8 mouse cellular contexts compared by ENCODE assay signal in genomic region chr4:95008175-95009057, GRCm38 (mm10). TPM values are rescaled to one million over a fixed set of nuclear protein-coding genes. Genes with fewer than 3 reads are reported as not detected.
A peak's percentile ranks its signal among the peaks of the same experiment; 100 is the strongest.
DNase-seq lines count a peak whose midpoint lies in the region; ATAC-seq and TF ChIP-seq lines count a peak whose summit lies in the region.

No protein-coding gene starts in this region.

- no peak for TF ChIP-seq POLR2A in liver, adult 2 months (IDR thresholded peaks at IDR 0.05; ENCODE audit: extremely low read depth, insufficient read depth, low read length)

- TF ChIP-seq CTCF in liver, adult 2 months (IDR thresholded peaks at IDR 0.05; ENCODE audit: low read depth, low read length), result peak; percentile 75

- no peak overlapping the region for H3K4me3 ChIP-seq in kidney, embryonic 16.5 days (ENCODE audit: low read length)
- no peak overlapping the region for H3K4me3 ChIP-seq in liver, adult 2 months (ENCODE audit: insufficient read depth, low read depth, low read length)

- no peak overlapping the region for H3K9ac ChIP-seq in kidney, embryonic 16.5 days (replicated peaks; ENCODE audit: low read length)
- no peak overlapping the region for H3K9ac ChIP-seq in liver, adult 2 months (ENCODE audit: low read depth, low read length)

- WGBS in kidney, embryonic 16.5 days, result 43% methylated on average over 13 of the region's 13 CpGs
- 42% methylated on average over 13 of the region's 13 CpGs for WGBS in liver, adult 2 months

- H3K79me2 ChIP-seq in liver, adult 2 months (ENCODE audit: control insufficient read depth, insufficient read depth, low read length), result no peaks in the 10 kb centered on the region

- H3K9me3 ChIP-seq in kidney, embryonic 16.5 days (ENCODE audit: low read length), result no peaks in the 10 kb centered on the region

- H3K4me1 ChIP-seq in kidney, embryonic 16.5 days (ENCODE audit: insufficient read depth, low read length), result no peaks in the 10 kb centered on the region
- H3K4me1 ChIP-seq in liver, adult 2 months (ENCODE audit: control insufficient read depth, insufficient read depth, low read length), result no peaks in the 10 kb centered on the region; the same call in 1 of the 2 replicates

- DNase-seq in 416B (ENCODE audit: low read depth), result peak; percentile 72
- DNase-seq in adrenal gland, adult 8-10 months, result peak; percentile 60
- DNase-seq in embryo, embryonic 11.5 days (ENCODE audit: low read depth, low spot score), result peak; percentile 66
- DNase-seq in heart, adult 8-10 months (ENCODE audit: low spot score), result peak; percentile 72
- DNase-seq in liver, adult 2 months (ENCODE audit: extremely low read depth, low read depth, low spot score), result peak; percentile 40
- peak; percentile 30 to 57 for DNase-seq in natural killer cell, adult 2 months (ENCODE audit: low spot score in 2 of 2)
- DNase-seq in splenic B cell, adult 2 months (ENCODE audit: low read depth, low spot score), result peak; percentile 77

- H3K4me2 ChIP-seq in kidney, embryonic 16.5 days (replicated peaks; ENCODE audit: low read depth, low read length), result peak overlapping the region; percentile 24

- H3K27ac ChIP-seq in kidney, embryonic 16.5 days (ENCODE audit: low read length), result no peak overlapping the region
- no peak overlapping the region for H3K27ac ChIP-seq in liver, adult 2 months (replicated peaks; ENCODE audit: insufficient read depth, low read depth, low read length)

- no peaks in the 10 kb centered on the region for H3K27me3 ChIP-seq in kidney, embryonic 16.5 days (ENCODE audit: insufficient read depth, low read length)
- no peaks in the 10 kb centered on the region for H3K27me3 ChIP-seq in liver, adult 2 months (ENCODE audit: control insufficient read depth, insufficient read depth, low read length)
- no peaks in the 10 kb centered on the region for H3K27me3 ChIP-seq in splenic B cell, adult 2 months (ENCODE audit: control insufficient read depth, insufficient read depth, low read length, poor library complexity, severe bottlenecking)

- ATAC-seq in kidney, embryonic 16.5 days (ENCODE audit: low FRiP score, low TSS enrichment), result peak; percentile 85

- H3K36me3 ChIP-seq in kidney, embryonic 16.5 days (ENCODE audit: insufficient read depth, low read length), result no peaks in the 10 kb centered on the region
- no peaks in the 10 kb centered on the region for H3K36me3 ChIP-seq in liver, adult 2 months (ENCODE audit: control insufficient read depth, insufficient read depth, low read length)
- H3K36me3 ChIP-seq in splenic B cell, adult 2 months (ENCODE audit: control insufficient read depth, insufficient read depth, low read length, poor library complexity, severe bottlenecking), result no peaks in the 10 kb centered on the region

RNA-seq across cellular contexts. Expression of gene Mysm1, which starts 29.5 kb away (rescaled TPM):
- total RNA-seq in adrenal gland, adult 8-10 months (2022), result 10 to 100 TPM; 26.1 to 38.3 (median 32.2) TPM
- total RNA-seq in heart, adult 8-10 months (2022), result 10 to 100 TPM in 1 of 4 experiments, 1 to 10 TPM in 3; 7.3 to 11.1 (median 9.2) TPM
- 25.2 and 29.8 TPM in 2 replicates for polyA plus RNA-seq in kidney, embryonic 16.5 days (2015; fragmentation: Nextera tagmentation; extraction: Ambion mirVana)
- total RNA-seq in liver, adult 2 months (2014; rRNA removed), result 12.7 and 14.4 TPM in 2 replicates
- 1.6 and 1.8 TPM in 2 replicates for polyA plus RNA-seq in liver, adult 2 months (2012; rRNA removed)

RNA-seq across cellular contexts. Expression of gene Jun, which starts 43.6 kb away (rescaled TPM):
- 100 to 1,000 TPM; 127 to 531 (median 331) TPM for total RNA-seq in adrenal gland, adult 8-10 months (2022)
- 10 to 100 TPM; 38.5 to 58.4 (median 49.5) TPM for total RNA-seq in heart, adult 8-10 months (2022)
- polyA plus RNA-seq in kidney, embryonic 16.5 days (2015; fragmentation: Nextera tagmentation; extraction: Ambion mirVana), result 71.9 and 73.0 TPM in 2 replicates
- total RNA-seq in liver, adult 2 months (2014; rRNA removed), result 3.7 and 5.2 TPM in 2 replicates
- 3.2 and 5.7 TPM in 2 replicates for polyA plus RNA-seq in liver, adult 2 months (2012; rRNA removed)
